Mouse (Mus musculus): Measurements from ENCODE around the gene Map6.

- no peak for TF ChIP-seq CTCF (IDR thresholded peaks at IDR 0.05; ENCODE audit: control insufficient read depth, insufficient read depth, insufficient replicate concordance, low read depth, low read length)
- TF ChIP-seq POLR2A (IDR thresholded peaks at IDR 0.05; ENCODE audit: control insufficient read depth, low read depth, low read length): no peak
Measured at GRCm38 (mm10) chr7:99227267-99227666, 40.0 kb upstream of the Map6 start.

All from testis, adult 2 months (tissue).